Mouse (Mus musculus) ZHBTc4 (cell line): ENCODE measurements around the gene Clic4.
"Not testable (repeated sequence)": the region's sequence is repeated elsewhere in the genome, so short reads cannot be mapped to it uniquely, and the experiment has no call there.

ENCODE experiments used
- DNase-seq: peaks from one replicate; pipeline ENCODE4 v3.0.0-alpha.2; 2011; ENCODE audit warnings: low read depth, low spot score

Gene Clic4

GRCm38 (mm10) chr4:135191604-135192003 lies 81.0 kb downstream of the Clic4 start:
- no peak for DNase-seq

- DNase-seq, result no peak
These were observed 81.4 kb downstream of the Clic4 start for GRCm38 (mm10) chr4:135191185-135191584.

DNA sequence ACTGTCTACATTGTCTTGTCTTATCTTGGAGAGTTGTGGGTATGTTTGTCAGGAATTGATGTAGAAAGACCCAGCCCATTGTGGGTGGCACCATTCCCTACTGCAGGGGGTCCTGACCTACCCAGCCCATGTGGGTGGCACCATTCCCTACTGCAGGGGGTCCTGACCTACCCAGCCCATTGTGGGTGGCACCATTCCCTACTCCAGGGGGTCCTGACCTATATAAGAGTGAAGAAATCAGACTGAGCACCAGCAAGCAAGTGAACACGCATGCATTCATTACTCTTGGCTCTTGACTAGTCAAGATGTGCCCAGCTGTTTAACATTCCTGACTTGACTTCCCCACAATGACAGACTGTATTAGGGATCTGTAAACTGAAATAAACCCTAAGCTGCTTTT lies 82.2 kb downstream of the Clic4 start:
- DNase-seq, result no peak

- no peak for DNase-seq
These were observed 83.1 kb downstream of the Clic4 start for GRCm38 (mm10) chr4:135189452-135190008.

DNA sequence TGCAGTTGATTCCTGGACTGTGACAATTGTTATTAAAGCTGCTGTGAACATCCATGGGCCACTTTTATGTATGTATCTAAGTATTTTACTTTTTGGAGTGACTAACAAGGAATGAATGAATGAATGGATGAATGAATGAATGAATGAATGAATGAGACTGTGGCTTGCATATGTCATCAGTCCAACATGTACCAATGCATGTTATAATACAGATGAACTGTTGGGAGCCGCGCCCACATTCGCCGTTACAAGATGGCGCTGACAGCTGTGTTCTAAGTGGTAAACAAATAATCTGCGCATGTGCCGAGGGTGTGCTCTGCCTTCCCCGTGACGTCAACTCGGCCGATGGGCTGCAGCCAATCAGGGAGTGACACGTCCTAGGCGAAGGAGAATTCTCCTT lies 88.3 kb downstream of the Clic4 start:
- DNase-seq, result not testable (repeated sequence)

GRCm38 (mm10) chr4:135181819-135182218 lies 90.8 kb downstream of the Clic4 start:
- no peak for DNase-seq

DNA sequence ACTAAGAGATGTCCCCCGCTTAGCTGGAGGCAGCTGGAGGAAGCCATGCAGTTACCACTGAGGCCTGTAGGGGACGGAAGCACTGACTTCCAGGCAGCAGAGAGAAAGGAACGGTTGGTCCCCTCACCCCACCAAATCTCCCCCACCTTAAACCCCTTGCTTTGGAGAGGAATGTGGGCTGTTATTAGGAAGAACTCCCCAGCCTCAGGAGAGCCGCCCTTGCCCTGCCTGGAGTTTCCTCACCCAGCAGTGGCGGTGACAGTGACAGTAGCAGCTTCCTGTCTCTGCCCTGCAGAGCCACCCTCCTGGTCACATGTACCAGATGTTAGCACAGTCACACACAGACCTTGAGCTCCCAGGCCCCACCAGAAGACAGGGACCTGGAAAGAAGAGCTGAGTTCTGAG lies 93.5 kb downstream of the Clic4 start:
- peak; percentile 71 for DNase-seq

DNA sequence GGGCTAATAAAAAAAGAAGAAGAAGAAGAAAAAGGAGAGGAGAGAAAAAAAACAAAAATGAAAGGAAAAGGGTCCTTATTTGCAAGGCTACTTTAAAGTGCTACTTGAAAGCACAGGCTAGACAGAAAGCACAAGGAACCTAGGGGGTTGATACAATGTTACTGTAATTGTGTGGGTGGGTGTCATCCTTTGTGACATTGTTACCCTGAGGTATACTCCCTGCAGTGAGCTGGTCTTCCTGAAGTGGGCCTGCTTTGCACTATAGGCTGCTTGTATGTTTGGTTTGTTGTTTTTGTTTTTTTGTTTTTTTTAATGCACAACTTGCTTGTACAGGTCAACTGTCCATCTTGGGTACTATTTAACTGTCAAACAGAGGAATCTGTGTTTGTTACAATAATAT lies 95.0 kb downstream of the Clic4 start:
- no peak for DNase-seq

- DNase-seq, result peak; percentile 42
These were observed 97.1 kb downstream of the Clic4 start for GRCm38 (mm10) chr4:135175406-135176120.

DNA sequence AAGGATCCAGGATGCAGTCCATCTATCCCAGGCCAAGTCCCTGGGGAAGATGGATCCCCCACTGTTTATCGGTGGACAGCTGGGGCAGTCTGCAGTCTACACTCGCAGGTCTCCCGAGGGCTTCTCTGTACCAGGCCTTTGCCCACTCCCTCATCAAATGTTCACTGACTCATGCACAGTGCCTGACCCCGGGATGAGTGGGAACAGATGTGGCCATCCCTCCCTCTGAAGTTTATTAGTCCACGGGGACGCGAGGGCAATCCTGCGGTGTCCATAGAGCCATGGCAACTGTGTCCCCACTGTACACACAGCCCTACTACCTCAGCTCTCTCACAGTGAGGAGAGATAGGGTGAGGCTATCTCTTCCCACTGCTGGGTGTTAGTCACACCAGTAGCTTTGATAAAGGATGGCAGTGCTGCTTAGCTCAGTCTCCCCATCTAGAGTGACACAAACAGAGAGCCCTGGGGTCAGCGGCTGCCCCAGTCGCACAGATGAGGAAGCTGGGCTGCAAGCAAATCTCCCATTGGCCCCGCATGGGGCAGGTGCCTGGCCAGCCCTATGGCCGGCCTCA lies 101.2 kb downstream of the Clic4 start:
- no peak for DNase-seq

GRCm38 (mm10) chr4:135169501-135169900 lies 103.1 kb downstream of the Clic4 start:
- DNase-seq, result no peak

DNA sequence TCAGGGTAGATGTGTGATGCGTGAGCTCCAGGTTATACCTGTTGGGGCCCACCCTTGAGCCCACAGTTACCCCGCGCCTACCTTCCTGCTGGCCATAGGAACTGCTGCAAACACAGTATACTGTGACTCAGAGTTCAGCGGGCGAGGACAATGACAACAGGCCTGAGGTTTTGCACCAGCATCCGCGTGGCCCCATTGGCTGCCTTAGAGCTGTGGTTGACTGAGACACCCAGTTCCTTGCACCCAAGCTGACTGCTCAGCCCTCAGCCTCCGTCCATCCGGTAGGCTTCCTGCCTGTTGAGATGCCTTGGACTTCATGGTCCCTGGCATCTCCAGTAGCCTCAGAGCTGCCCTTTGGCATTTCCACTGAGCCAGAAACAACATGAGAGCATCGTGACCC lies 103.5 kb downstream of the Clic4 start:
- DNase-seq, result no peak

DNA sequence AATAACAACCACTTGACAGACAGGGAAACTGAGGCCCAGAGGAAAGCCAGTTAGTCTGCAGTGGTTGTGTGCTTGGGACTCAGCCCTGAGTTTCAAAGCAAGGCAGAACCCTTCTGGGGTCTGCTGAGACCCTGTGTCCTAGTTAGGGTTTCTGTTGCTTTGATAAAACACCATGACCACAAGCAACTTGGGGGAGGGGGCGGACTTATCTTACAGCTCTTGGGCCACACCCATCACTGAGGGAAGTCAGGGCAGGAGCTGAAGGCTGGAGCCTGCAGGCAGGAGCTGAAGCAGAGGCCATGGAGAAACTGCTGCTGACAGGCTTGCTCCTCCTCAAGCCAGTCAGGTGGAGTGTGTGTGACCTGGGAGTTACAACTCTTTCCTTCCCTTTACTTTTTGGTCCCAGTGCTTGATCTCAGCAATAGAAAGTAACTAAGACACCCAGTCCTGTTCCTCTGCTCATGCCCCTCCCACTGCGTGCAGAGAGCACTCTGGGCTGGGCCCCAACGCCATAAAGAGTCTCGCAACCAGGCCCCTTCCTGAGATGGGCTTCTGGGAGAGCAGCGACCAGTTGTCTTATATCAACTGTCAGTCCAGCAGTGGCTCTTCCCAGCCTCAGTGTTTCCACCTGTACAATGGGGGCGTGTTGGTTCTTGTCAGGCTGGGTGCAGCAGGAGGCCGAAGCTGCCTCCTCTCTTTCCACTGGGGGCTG lies 104.6 kb downstream of the Clic4 start:
- DNase-seq, result peak; percentile 78

GRCm38 (mm10) chr4:135166413-135167225 lies 106.0 kb downstream of the Clic4 start:
- DNase-seq, result peak; percentile 88

DNA sequence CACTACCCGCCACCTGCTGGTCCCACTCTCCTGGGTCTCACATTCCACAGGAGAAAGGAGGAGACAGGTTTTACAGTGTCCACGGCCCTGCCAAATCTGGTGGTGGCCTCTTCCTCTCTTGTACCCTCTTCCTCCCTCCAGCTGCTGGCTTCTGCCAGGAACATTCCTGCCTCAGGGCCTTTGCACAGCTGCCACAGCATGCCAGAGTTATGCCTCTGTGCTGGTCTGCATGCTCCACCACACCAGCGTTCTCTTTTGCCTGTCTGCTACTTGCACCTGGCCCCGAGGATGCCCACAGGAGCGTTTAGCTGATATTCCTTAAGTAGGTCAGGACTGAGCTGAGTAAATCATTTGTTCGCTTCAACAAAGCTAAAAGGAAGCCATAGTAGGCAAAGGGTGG lies 106.9 kb downstream of the Clic4 start:
- DNase-seq, result no peak
